Mouse (Mus musculus) heart, postnatal 36 days (tissue): ENCODE measurements around the gene Degs1. TPM values are rescaled to one million over a fixed set of nuclear protein-coding genes. Genes with fewer than 3 reads are reported as not detected.

Source experiments
- DNase-seq, 2 experiments: peaks; one replicate each; pipeline ENCODE4 v3.0.0; 2021 to 2022
- intact Hi-C: fragments of 180-260 bp; cut with DNase I; formaldehyde crosslinking; loops from one replicate; pipeline ENCODE4 v1.15.1; 2025
- total RNA-seq, 2 experiments: library from RNA; stranded (reverse); gene quantifications; 2 replicates each; pipeline ENCODE4 v1.2.3; 2021

Degs1 gene
- total RNA-seq, 2 experiments from 2014 or later = 59.2 to 60.7 TPM

DNA sequence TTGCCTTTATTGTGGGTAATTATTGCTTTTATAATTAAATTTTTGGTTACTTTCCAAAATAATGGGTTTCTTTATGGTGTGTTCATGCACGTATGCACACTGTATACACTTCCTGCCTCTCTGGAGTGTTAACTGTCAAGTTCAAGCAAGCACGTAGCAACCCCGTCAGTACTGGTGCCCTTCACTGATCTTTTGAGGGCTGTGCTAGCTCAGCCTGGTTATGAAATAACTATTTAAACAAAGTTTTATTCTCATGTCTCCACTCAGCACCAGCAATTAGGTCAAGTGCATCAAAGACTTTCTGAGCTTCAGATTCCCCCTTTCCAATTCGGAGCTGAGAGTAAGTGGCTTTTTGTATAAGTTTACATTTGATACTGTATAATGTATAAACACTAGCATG, 53.2 kb downstream of the Degs1 start:
- DNase-seq = no peak
- intact Hi-C loops = no loop called here

DNA sequence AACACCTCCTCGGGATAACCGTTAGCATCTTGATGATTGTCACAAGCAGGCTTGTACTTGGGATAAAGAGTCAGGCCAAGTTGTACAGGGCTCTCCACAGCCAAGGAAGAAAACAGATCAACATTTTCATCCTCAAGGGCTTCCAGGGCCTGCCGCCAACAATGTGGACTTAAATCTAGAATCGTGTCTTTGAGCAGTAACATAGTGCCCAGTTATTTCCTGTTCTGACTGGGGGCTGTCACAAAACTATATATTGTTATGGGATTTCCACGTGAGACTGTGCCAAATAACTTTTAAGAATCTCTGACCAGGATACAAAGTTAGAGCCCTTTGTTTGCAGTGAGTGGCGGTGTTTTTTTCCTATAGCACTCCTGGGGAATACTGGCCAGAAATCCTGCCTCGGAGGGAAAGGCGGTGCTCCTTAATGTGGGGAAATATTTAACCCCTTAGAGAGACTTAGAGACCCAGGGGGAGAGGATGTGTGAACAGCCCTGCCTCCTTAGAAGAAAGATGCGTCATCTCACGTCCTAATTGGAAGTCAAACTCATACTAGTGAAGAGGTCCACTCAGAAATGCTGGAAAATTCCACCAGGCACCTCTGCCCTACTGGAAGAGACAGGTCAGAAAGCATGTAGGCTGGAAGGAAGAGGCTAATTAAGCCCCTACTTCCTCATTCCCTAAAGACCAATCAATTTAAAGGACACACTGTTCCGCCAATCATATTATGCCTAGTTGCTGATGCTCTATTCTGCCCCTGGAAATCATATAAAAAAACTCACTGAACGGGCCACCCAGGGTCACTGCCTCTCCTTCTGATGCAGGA, 55.3 kb downstream of the Degs1 start:
- intact Hi-C loops = no loop called here
- DNase-seq = no peak

DNA sequence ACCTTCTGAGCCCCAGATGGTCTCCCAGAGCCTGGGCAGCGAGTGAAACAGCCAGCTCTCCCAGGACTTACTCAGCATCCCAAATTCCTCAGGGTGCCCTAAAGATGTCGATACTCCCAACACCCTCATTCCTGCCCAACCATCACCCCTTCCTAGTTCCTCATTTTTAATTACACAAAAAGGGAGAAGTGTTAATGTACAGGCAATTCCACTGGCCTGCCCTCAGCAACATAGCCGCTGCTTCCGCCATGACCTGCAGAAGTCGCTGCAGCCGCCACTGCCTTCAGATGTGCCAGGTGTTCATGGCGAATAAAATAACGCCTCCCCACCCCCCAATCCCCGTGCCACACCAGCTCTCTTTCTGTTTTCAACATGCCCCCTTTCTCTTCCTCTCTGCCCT, 56.3 kb downstream of the Degs1 start:
- intact Hi-C loops = no loop called here
- DNase-seq = no peak

Other genes with a start within 250 kb of the Degs1 start
- gene Srp9, start 158.1 kb downstream of the Degs1 start, total RNA-seq = 10 to 100 TPM; 44.8 to 45.3 TPM
- gene Vmn1r1, start 118.3 kb downstream of the Degs1 start, total RNA-seq = not detected
- 10 to 100 TPM; 22.8 to 24.4 TPM for gene Fbxo28, start 58.8 kb upstream of the Degs1 start, total RNA-seq
- 10 to 100 TPM; 11.0 to 12.8 TPM for gene Trp53bp2, start 126.4 kb upstream of the Degs1 start, total RNA-seq
- 10 to 100 TPM; 58.7 to 79.0 TPM for gene Capn2, start 234.8 kb upstream of the Degs1 start, total RNA-seq